Mouse (Mus musculus) cerebellum, adult 2 months (tissue): Measurements from ENCODE around the gene Zbtb21.
"Not testable (repeated sequence)": the region's sequence is repeated elsewhere in the genome, so short reads cannot be mapped to it uniquely, and the experiment has no call there.

Source experiments
- CTCF ChIP-seq: fragments of 200-500 bp; IDR thresholded peaks from 2 replicates; pipeline ENCODE4 v1.5.1; 2011; ENCODE audit warnings: low read depth, mild to moderate bottlenecking, control low read depth, low read length, moderate library complexity, borderline replicate concordance; ENCODE audit not compliant: insufficient read depth
- POLR2A ChIP-seq: fragments of 200-500 bp; IDR thresholded peaks from 2 replicates; pipeline ENCODE4 v1.6.1; 2011; ENCODE audit warnings: low read length, control low read depth, borderline replicate concordance; ENCODE audit not compliant: insufficient read depth

- not testable (repeated sequence) for TF ChIP-seq CTCF, POLR2A
Observed at GRCm38 (mm10) chr16:97946993-97947392, 15.4 kb downstream of the Zbtb21 start.
